Mouse (Mus musculus): ENCODE data around the gene Spred2. TPM values are rescaled to one million over a fixed set of nuclear protein-coding genes. Genes with fewer than 3 reads are reported as not detected.

Spred2 gene
- total and polyA plus RNA-seq, 2 experiments from 2014 or later: 8.7 to 16.9 TPM

DNA sequence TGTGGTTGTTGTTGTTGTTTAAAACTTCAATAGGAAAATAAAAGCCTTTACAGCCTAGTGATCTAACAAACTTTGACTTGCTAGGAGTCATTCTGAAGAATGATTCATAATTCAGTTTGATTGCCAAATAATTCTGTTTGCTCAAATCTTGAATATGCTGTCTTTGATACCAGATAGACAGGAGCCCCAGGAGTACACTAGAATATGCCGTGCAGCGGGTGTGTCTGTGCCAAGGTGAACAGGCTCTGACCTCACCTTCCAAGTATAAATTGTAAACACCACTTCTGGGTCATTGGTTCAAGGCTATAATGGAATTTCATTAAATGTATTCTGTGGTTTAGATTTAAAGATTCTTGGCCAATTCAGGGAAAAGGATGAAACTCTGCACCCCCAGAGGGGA lies 66.6 kb downstream of the Spred2 start:
- H3K27ac ChIP-seq: no peak overlapping the region; the same call in 1 of the 2 replicates
- no peak overlapping the region for H3K4me3 ChIP-seq (ENCODE audit: low read length)
- 72% methylated on average over 2 of the region's 2 CpGs for WGBS
- H3K4me2 ChIP-seq (ENCODE audit: low read depth, low read length): no peak overlapping the region
- DNase-seq (ENCODE audit: low spot score) (no peak), ATAC-seq (no peak)
- H3K9me3 ChIP-seq (ENCODE audit: low read length): no peaks in the 10 kb centered on the region
- no peak overlapping the region for H3K9ac ChIP-seq (replicated peaks; ENCODE audit: low read length)
- no peaks in the 10 kb centered on the region for H3K27me3 ChIP-seq (ENCODE audit: insufficient read depth, low read length)
- H3K36me3 ChIP-seq (ENCODE audit: insufficient read depth, low read length): no peaks in the 10 kb centered on the region
- TF ChIP-seq CTCF (IDR thresholded peaks at IDR 0.05; ENCODE audit: low read depth): no peak
- H3K4me1 ChIP-seq (ENCODE audit: insufficient read depth, low read length): peaks cover 15% of the 10 kb centered on the region; the same call in 1 of the 2 replicates

DNA sequence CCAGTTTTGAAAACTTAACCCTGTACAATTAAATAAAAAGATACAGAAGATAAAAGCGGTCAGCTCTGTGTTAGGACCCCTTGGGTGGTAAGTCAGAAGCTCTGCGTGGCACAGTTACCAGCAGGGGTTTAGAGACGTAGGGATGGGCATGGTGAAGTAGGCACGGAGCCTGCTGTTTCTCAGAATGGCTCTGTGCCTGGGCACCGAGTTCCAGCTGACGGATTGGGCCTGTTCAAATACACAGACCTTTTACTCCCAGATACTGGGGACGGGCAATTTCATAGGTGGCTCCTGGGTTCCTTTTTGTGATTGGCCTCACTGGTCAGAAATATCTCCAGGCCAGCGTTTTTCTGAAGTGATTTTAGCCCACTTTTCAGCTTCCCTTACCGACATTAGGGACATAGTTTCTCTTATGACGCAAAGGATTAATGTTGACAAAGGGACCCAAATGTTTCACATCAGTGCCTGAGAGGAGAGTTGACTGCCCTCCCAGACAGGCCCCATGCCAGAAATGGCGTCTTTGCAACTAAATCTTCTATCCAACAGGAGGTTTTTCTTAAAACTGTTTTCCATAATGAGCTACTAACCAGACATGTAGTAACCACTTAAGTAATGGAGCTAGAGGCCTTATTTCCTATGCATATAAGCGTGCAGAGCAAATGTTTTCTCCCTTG lies 67.3 kb downstream of the Spred2 start:
- WGBS: 44% methylated on average over 12 of the region's 12 CpGs
- ATAC-seq (no peak), DNase-seq (ENCODE audit: low spot score) (no peak)

DNA sequence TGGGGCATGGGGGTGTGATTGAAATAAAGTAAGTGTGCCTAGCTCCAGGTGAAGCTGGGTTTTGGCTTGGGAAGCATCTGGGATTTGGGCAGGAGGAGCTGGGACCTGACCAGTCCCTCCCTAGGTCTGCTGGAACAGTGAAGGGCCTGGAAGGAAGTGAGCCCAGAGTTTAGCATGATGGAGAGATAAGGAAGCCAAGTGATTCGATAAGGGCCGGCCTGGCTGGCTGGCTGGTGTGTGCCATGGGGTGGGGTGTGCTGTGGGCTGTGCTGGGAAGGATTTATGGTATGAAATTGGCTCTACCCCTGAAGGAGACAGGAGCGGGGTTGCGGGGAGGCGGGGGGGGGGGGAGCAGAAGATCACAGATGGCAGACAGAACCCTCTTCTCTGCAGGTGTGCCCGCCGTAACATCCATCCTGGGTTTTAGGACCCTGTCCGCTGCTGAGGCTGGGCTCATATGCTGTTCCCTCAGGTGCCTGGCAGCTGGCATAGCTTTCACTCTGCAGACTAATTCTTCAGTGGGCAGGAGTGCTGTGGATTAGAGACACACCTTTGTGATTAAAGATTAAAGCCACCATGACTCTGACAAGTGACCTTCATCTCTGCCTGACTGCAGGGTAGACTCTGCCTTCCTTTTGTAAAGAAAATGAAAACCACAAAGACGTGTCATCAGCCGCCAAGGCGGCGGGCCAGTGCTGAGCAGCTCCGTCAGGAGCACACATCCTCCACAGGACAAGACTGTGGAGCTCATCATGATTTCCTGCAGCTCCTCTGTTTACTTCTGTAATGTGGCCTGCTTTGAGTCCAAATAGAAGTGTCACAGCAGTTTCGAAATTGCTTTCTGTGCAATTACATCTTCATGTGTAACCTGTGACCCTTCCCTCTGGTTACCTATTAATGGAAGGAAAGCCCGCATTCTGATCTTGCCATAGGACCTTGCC lies 68.4 kb downstream of the Spred2 start:
- DNase-seq (ENCODE audit: low spot score) (no peak), ATAC-seq (peak; percentile 36; the same call in 1 of the 2 replicates)
- Histone ChIP-seq H3K27ac (no peak overlapping the region), H3K9ac (replicated peaks; ENCODE audit: low read length) (no peak overlapping the region), H3K4me3 (ENCODE audit: low read length) (no peak overlapping the region), H3K27me3 (ENCODE audit: insufficient read depth, low read length) (no peaks in the 10 kb centered on the region), H3K36me3 (ENCODE audit: insufficient read depth, low read length) (no peaks in the 10 kb centered on the region), H3K4me2 (ENCODE audit: low read depth, low read length) (no peak overlapping the region), H3K9me3 (ENCODE audit: low read length) (no peaks in the 10 kb centered on the region), H3K4me1 (ENCODE audit: insufficient read depth, low read length) (no peaks in the 10 kb centered on the region)
- TF ChIP-seq CTCF (IDR thresholded peaks at IDR 0.05; ENCODE audit: low read depth): no peak
- 56% methylated on average over 13 of the region's 15 CpGs for WGBS

More for the DNA sequence above, 67.3 kb downstream of the Spred2 start:
- no peak overlapping the region for H3K4me3 ChIP-seq (ENCODE audit: low read length)
- H3K36me3 ChIP-seq (ENCODE audit: insufficient read depth, low read length): no peaks in the 10 kb centered on the region
- peaks cover 9% of the 10 kb centered on the region; the same call in 1 of the 2 replicates for H3K4me1 ChIP-seq (ENCODE audit: insufficient read depth, low read length)
- no peaks in the 10 kb centered on the region for H3K27me3 ChIP-seq (ENCODE audit: insufficient read depth, low read length)
- H3K9ac ChIP-seq (replicated peaks; ENCODE audit: low read length): no peak overlapping the region
- H3K27ac ChIP-seq: peak overlapping the region; percentile 26; the same call in 1 of the 2 replicates
- no peak overlapping the region for H3K4me2 ChIP-seq (ENCODE audit: low read depth, low read length)
- no peaks in the 10 kb centered on the region for H3K9me3 ChIP-seq (ENCODE audit: low read length)
- TF ChIP-seq CTCF (IDR thresholded peaks at IDR 0.05; ENCODE audit: low read depth): no peak

DNA sequence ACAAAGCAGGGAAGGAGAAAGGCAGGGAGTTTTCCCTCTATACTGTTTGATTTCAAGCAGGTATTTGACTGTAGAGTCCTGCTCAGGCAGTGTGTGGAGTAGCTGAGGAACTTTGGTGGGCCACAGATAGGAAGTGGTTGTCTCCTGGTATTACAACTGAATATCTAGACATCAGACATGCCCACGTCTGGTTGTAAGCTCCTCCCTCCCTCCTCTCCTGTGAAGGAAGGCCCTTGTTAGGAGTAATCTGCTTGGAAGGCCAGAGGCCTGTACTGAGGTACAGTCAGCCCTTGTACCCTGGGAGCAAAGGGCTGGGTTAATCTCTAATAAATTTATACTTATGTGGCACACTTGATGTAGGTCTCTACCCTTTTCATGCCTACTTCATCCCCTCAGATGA lies 69.6 kb downstream of the Spred2 start:
- TF ChIP-seq CTCF (IDR thresholded peaks at IDR 0.05; ENCODE audit: low read depth): no peak
- Histone ChIP-seq H3K4me2 (ENCODE audit: low read depth, low read length) (no peak overlapping the region), H3K9ac (replicated peaks; ENCODE audit: low read length) (no peak overlapping the region), H3K36me3 (ENCODE audit: insufficient read depth, low read length) (no peaks in the 10 kb centered on the region), H3K9me3 (ENCODE audit: low read length) (no peaks in the 10 kb centered on the region), H3K27ac (no peak overlapping the region), H3K4me1 (ENCODE audit: insufficient read depth, low read length) (no peaks in the 10 kb centered on the region), H3K27me3 (ENCODE audit: insufficient read depth, low read length) (no peaks in the 10 kb centered on the region), H3K4me3 (ENCODE audit: low read length) (no peak overlapping the region)
- DNase-seq (ENCODE audit: low spot score) (no peak), ATAC-seq (no peak)
- WGBS: 25% methylated on average over 1 of the region's 1 CpGs

DNA sequence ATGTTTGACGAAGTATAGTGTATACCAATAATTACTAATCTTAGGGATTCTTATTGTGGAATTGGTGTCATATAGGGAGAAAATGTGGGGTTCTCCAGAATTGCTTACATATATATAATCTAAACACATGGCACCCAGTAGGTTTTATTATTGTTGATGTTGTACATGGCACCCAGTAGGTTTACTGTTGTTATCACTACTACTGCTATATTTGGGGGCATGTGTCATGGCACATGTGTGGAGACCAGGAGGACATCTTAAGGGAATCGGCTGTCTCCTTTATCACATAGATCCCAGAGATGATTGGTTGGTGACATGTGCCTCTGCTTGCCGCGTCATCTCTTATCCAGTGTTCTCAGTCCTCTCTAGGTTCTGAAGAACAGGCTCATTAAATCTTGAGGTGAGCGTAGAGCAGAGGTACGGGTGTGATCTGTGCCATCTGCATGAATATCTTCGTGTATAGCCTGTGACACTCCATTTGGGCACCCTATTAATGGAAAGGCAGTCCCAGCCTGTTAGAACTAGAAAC lies 70.2 kb downstream of the Spred2 start:
- Histone ChIP-seq H3K4me3 (ENCODE audit: low read length) (no peak overlapping the region), H3K9ac (replicated peaks; ENCODE audit: low read length) (no peak overlapping the region), H3K27ac (no peak overlapping the region), H3K4me2 (ENCODE audit: low read depth, low read length) (no peak overlapping the region), H3K4me1 (ENCODE audit: insufficient read depth, low read length) (no peaks in the 10 kb centered on the region), H3K36me3 (ENCODE audit: insufficient read depth, low read length) (no peaks in the 10 kb centered on the region), H3K27me3 (ENCODE audit: insufficient read depth, low read length) (no peaks in the 10 kb centered on the region), H3K9me3 (ENCODE audit: low read length) (no peaks in the 10 kb centered on the region)
- no peak for TF ChIP-seq CTCF (IDR thresholded peaks at IDR 0.05; ENCODE audit: low read depth)
- no peak for DNase-seq (ENCODE audit: low spot score)
- WGBS: 94% methylated on average over 7 of the region's 7 CpGs
- no peak for ATAC-seq

DNA sequence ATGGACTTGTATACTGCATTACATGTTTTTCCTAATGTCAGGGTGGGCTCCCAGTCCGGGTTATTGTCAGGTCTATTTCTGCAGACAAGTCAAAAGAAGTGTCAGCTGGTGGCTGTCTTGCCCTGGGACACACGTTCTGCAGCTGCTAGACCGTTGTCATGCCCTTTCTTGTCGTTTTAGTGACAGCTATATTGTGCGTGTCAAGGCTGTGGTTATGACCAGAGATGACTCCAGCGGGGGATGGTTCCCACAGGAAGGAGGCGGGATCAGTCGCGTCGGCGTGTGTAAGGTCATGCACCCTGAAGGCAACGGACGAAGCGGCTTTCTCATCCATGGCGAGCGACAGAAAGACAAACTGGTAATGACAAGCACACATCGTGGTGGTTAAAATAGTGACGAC lies 73.8 kb downstream of the Spred2 start:
- no peaks in the 10 kb centered on the region for H3K4me1 ChIP-seq (ENCODE audit: insufficient read depth, low read length)
- no peak overlapping the region for H3K27ac ChIP-seq
- no peak overlapping the region for H3K4me3 ChIP-seq (ENCODE audit: low read length)
- no peak overlapping the region for H3K4me2 ChIP-seq (ENCODE audit: low read depth, low read length)
- ATAC-seq (no peak), DNase-seq (ENCODE audit: low spot score) (no peak)
- no peak overlapping the region for H3K9ac ChIP-seq (replicated peaks; ENCODE audit: low read length)
- no peak for TF ChIP-seq CTCF (IDR thresholded peaks at IDR 0.05; ENCODE audit: low read depth)
- WGBS: 50% methylated on average over 18 of the region's 18 CpGs
- H3K9me3 ChIP-seq (ENCODE audit: low read length): no peaks in the 10 kb centered on the region
- H3K27me3 ChIP-seq (ENCODE audit: insufficient read depth, low read length): no peaks in the 10 kb centered on the region
- peaks cover 11% of the 10 kb centered on the region for H3K36me3 ChIP-seq (ENCODE audit: insufficient read depth, low read length)
